Mouse (Mus musculus) embryonic fibroblast, embryonic 13.5 days (primary cell): ENCODE data around the gene Figla.

Experiments used
- CTCF ChIP-seq: IDR thresholded peaks from 2 replicates; pipeline ENCODE4 v1.5.1; 2011; ENCODE audit warnings: mild to moderate bottlenecking, control low read depth, low read length, moderate library complexity, borderline replicate concordance; ENCODE audit not compliant: insufficient read depth
- POLR2A ChIP-seq: IDR thresholded peaks from 2 replicates; pipeline ENCODE4 v1.6.1; 2011; ENCODE audit warnings: low read depth, mild to moderate bottlenecking, control low read depth, low read length, moderate library complexity

DNA sequence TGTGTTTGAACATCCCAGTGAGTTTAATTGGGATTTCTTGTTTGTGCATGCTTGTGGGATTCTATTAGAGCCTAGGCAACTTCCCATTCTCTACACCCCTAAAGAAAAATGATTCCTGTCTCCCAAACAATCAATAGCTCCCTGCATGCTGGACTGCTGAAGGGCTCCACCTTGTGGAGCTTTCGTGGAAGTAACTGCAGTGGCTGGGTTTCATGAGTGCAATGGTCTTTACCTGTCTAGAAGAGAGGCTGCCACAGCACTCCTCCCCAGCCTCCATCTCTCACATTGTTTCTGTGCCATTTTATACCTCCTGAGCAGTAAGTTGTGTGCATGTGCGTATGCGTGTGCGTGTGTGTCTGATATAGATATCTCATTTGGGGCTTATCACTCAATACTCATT, 6.0 kb upstream of the Figla start:
- TF ChIP-seq CTCF (peak; percentile 54; the same call in 1 of the 2 replicates), POLR2A (no peak)
